Mouse (Mus musculus): Measurements from ENCODE around the gene Nmnat2. TPM values are rescaled to one million over a fixed set of nuclear protein-coding genes. Genes with fewer than 3 reads are reported as not detected.

The Nmnat2 gene
- polyA plus RNA-seq, 1 experiment from 2014 or later: 37.7 TPM

- peaks cover 28% of the 10 kb centered on the region for H3K27me3 ChIP-seq
- ATAC-seq (ENCODE audit: low FRiP score): peak; percentile 66; the same call in 1 of the 2 replicates
- no peaks in the 10 kb centered on the region for H3K9me3 ChIP-seq (replicated peaks)
- 14% methylated on average over 14 of the region's 14 CpGs for WGBS
- no peaks in the 10 kb centered on the region for H3K36me3 ChIP-seq
- 0 out of 2 replicates have a peak overlapping the region, but pooled peaks have one; percentile 55 for H3K27ac ChIP-seq
- H3K4me3 ChIP-seq: no peak overlapping the region
- H3K9ac ChIP-seq: no peak overlapping the region
- H3K4me2 ChIP-seq (replicated peaks): no peak overlapping the region
- H3K4me1 ChIP-seq: peaks cover 25% of the 10 kb centered on the region
Measured at GRCm38 (mm10) chr1:153048147-153048878, 93.5 kb downstream of the Nmnat2 start.

GRCm38 (mm10) chr1:153049451-153049850, 94.7 kb downstream of the Nmnat2 start:
- Histone ChIP-seq H3K9me3 (replicated peaks) (no peaks in the 10 kb centered on the region), H3K4me2 (replicated peaks) (no peak overlapping the region), H3K4me3 (no peak overlapping the region), H3K36me3 (no peaks in the 10 kb centered on the region), H3K27ac (no peak overlapping the region), H3K9ac (no peak overlapping the region), H3K4me1 (peaks cover 27% of the 10 kb centered on the region), H3K27me3 (peaks cover 26% of the 10 kb centered on the region)
- ATAC-seq (ENCODE audit: low FRiP score): no peak
- 70% methylated on average over 2 of the region's 2 CpGs for WGBS

GRCm38 (mm10) chr1:153051474-153051873, 96.7 kb downstream of the Nmnat2 start:
- Histone ChIP-seq H3K4me1 (peaks cover 33% of the 10 kb centered on the region), H3K9me3 (replicated peaks) (no peaks in the 10 kb centered on the region), H3K4me3 (no peak overlapping the region), H3K9ac (no peak overlapping the region), H3K27ac (no peak overlapping the region), H3K36me3 (no peaks in the 10 kb centered on the region), H3K27me3 (peaks cover 25% of the 10 kb centered on the region), H3K4me2 (replicated peaks) (no peak overlapping the region)
- WGBS: 71% methylated on average over 5 of the region's 5 CpGs
- no peak for ATAC-seq (ENCODE audit: low FRiP score)

GRCm38 (mm10) chr1:153053619-153054018, 98.8 kb downstream of the Nmnat2 start:
- H3K4me3 ChIP-seq: no peak overlapping the region
- no peak overlapping the region for H3K9ac ChIP-seq
- peaks cover 28% of the 10 kb centered on the region for H3K27me3 ChIP-seq
- no peaks in the 10 kb centered on the region for H3K36me3 ChIP-seq
- no peak overlapping the region for H3K4me2 ChIP-seq (replicated peaks)
- ATAC-seq (ENCODE audit: low FRiP score): no peak
- H3K4me1 ChIP-seq: peaks cover 24% of the 10 kb centered on the region
- no peaks in the 10 kb centered on the region for H3K9me3 ChIP-seq (replicated peaks)
- no peak overlapping the region for H3K27ac ChIP-seq
- WGBS: 15% methylated on average over 7 of the region's 7 CpGs

GRCm38 (mm10) chr1:153054112-153054821, 99.5 kb downstream of the Nmnat2 start:
- peak; percentile 81 for ATAC-seq (ENCODE audit: low FRiP score)
- WGBS: 12% methylated on average over 11 of the region's 11 CpGs
- H3K27ac ChIP-seq: peak overlapping the region; percentile 57; the same call in 1 of the 2 replicates
- no peak overlapping the region for H3K9ac ChIP-seq
- H3K36me3 ChIP-seq: no peaks in the 10 kb centered on the region
- no peak overlapping the region for H3K4me3 ChIP-seq
- H3K4me2 ChIP-seq (replicated peaks): 0 out of 2 replicates have a peak overlapping the region, but pooled peaks have one; percentile 13
- H3K9me3 ChIP-seq (replicated peaks): no peaks in the 10 kb centered on the region
- H3K4me1 ChIP-seq: peaks cover 24% of the 10 kb centered on the region
- H3K27me3 ChIP-seq: peaks cover 28% of the 10 kb centered on the region

GRCm38 (mm10) chr1:153058290-153058689, 103.5 kb downstream of the Nmnat2 start:
- no peak overlapping the region for H3K4me3 ChIP-seq
- no peaks in the 10 kb centered on the region for H3K36me3 ChIP-seq
- H3K9me3 ChIP-seq (replicated peaks): no peaks in the 10 kb centered on the region
- H3K4me2 ChIP-seq (replicated peaks): no peak overlapping the region
- 84% methylated on average over 7 of the region's 7 CpGs for WGBS
- peaks cover 28% of the 10 kb centered on the region for H3K4me1 ChIP-seq
- no peak for ATAC-seq (ENCODE audit: low FRiP score)
- H3K9ac ChIP-seq: no peak overlapping the region
- no peak overlapping the region for H3K27ac ChIP-seq
- H3K27me3 ChIP-seq: peaks cover 13% of the 10 kb centered on the region; the same call in 1 of the 2 replicates

- peaks cover 18% of the 10 kb centered on the region for H3K4me1 ChIP-seq
- H3K9ac ChIP-seq: no peak overlapping the region
- H3K9me3 ChIP-seq (replicated peaks): no peaks in the 10 kb centered on the region
- no peak overlapping the region for H3K27ac ChIP-seq
- 46% methylated on average over 9 of the region's 9 CpGs for WGBS
- H3K4me2 ChIP-seq (replicated peaks): no peak overlapping the region
- H3K36me3 ChIP-seq: no peaks in the 10 kb centered on the region
- H3K4me3 ChIP-seq: no peak overlapping the region
- ATAC-seq (ENCODE audit: low FRiP score): 0 out of 2 replicates have a peak, but pooled peaks have one; percentile 17
- H3K27me3 ChIP-seq: peaks cover 13% of the 10 kb centered on the region; the same call in 1 of the 2 replicates
Measured at GRCm38 (mm10) chr1:153059626-153060025, 104.8 kb downstream of the Nmnat2 start.

GRCm38 (mm10) chr1:153062547-153062946, 107.8 kb downstream of the Nmnat2 start:
- peak; percentile 52; the same call in 1 of the 2 replicates for ATAC-seq (ENCODE audit: low FRiP score)
- H3K4me2 ChIP-seq (replicated peaks): no peak overlapping the region
- WGBS: 23% methylated on average over 7 of the region's 7 CpGs

GRCm38 (mm10) chr1:153064784-153065390, 110.1 kb downstream of the Nmnat2 start:
- WGBS: 80% methylated on average over 9 of the region's 9 CpGs
- Histone ChIP-seq H3K9ac (no peak overlapping the region), H3K4me2 (replicated peaks) (no peak overlapping the region), H3K9me3 (replicated peaks) (no peaks in the 10 kb centered on the region), H3K36me3 (no peaks in the 10 kb centered on the region), H3K4me1 (peaks cover 9% of the 10 kb centered on the region), H3K4me3 (no peak overlapping the region), H3K27me3 (peaks cover 4% of the 10 kb centered on the region; the same call in 1 of the 2 replicates), H3K27ac (no peak overlapping the region)
- no peak for ATAC-seq (ENCODE audit: low FRiP score)

More at GRCm38 (mm10) chr1:153062547-153062946, 107.8 kb downstream of the Nmnat2 start:
- H3K4me1 ChIP-seq: peaks cover 13% of the 10 kb centered on the region
- H3K9ac ChIP-seq: no peak overlapping the region
- H3K27ac ChIP-seq: peak overlapping the region; percentile 79
- H3K36me3 ChIP-seq: no peaks in the 10 kb centered on the region
- H3K4me3 ChIP-seq: no peak overlapping the region
- H3K9me3 ChIP-seq (replicated peaks): no peaks in the 10 kb centered on the region
- H3K27me3 ChIP-seq: 0 out of 2 replicates have a peak, but pooled peaks cover 4% of the 10 kb centered on the region

- H3K9ac ChIP-seq: no peak overlapping the region
- peaks cover 8% of the 10 kb centered on the region for H3K4me1 ChIP-seq
- no peaks in the 10 kb centered on the region for H3K36me3 ChIP-seq
- WGBS: 92% methylated on average over 12 of the region's 12 CpGs
- H3K4me2 ChIP-seq (replicated peaks): no peak overlapping the region
- no peak overlapping the region for H3K4me3 ChIP-seq
- ATAC-seq (ENCODE audit: low FRiP score): no peak
- no peaks in the 10 kb centered on the region for H3K9me3 ChIP-seq (replicated peaks)
- peaks cover 2% of the 10 kb centered on the region; the same call in 1 of the 2 replicates for H3K27me3 ChIP-seq
- H3K27ac ChIP-seq: no peak overlapping the region
Measured at GRCm38 (mm10) chr1:153065473-153066386, 110.9 kb downstream of the Nmnat2 start.

- no peak for ATAC-seq (ENCODE audit: low FRiP score)
- H3K4me3 ChIP-seq: no peak overlapping the region
- H3K4me2 ChIP-seq (replicated peaks): no peak overlapping the region
- 72% methylated on average over 4 of the region's 4 CpGs for WGBS
- H3K4me1 ChIP-seq: peaks cover 8% of the 10 kb centered on the region
- H3K27ac ChIP-seq: no peak overlapping the region
- H3K9me3 ChIP-seq (replicated peaks): no peaks in the 10 kb centered on the region
- peaks cover 7% of the 10 kb centered on the region for H3K27me3 ChIP-seq
- no peak overlapping the region for H3K9ac ChIP-seq
- no peaks in the 10 kb centered on the region for H3K36me3 ChIP-seq
Measured at GRCm38 (mm10) chr1:153066387-153066781, 111.6 kb downstream of the Nmnat2 start.
